24 mouse cellular contexts compared by ENCODE assay signal in genomic region chr5:46007446-46007845, GRCm38 (mm10).
"Had no signal": no experiment of that assay in that cellular context is flagged by ENCODE, and none has a peak within 500 bp of the region (broad histone marks: within the 10 kb centered on the region; RNA-seq: fewer than 3 reads in every experiment).

No protein-coding gene starts in this region.

- H3K36me3 ChIP-seq: heart, embryonic 10.5 days; heart, embryonic 12.5 days; hindbrain, embryonic 10.5 days; hindbrain, embryonic 12.5 days; intestine, embryonic 15.5 days; limb, embryonic 10.5 days; limb, embryonic 12.5 days had no signal

- DNase-seq: gastrocnemius, adult 2 months; gastrocnemius, postnatal 10 days; gastrocnemius, postnatal 25 days; heart, adult 18-20 months; heart, postnatal 10 days; heart, postnatal 4 days; kidney, adult 18-20 months; kidney, adult 8-10 months; kidney, postnatal 10 days; kidney, postnatal 25 days; kidney, postnatal 4 days had no signal

- H3K4me1 ChIP-seq: heart, embryonic 10.5 days; heart, embryonic 12.5 days; hindbrain, embryonic 10.5 days; hindbrain, embryonic 12.5 days; intestine, embryonic 15.5 days; limb, embryonic 10.5 days; limb, embryonic 12.5 days had no signal

- ATAC-seq: forebrain, embryonic 16.5 days; hindbrain, embryonic 16.5 days; inflammation-experienced regulatory T-cells, adult 6 months; intestine, embryonic 15.5 days; intestine, postnatal 0 days had no signal

- H3K4me2 ChIP-seq: heart, embryonic 12.5 days; hindbrain, embryonic 12.5 days; hindbrain, embryonic 14.5 days; intestine, embryonic 15.5 days; limb, embryonic 12.5 days had no signal

- H3K9ac ChIP-seq: heart, embryonic 12.5 days; hindbrain, embryonic 12.5 days; hindbrain, embryonic 14.5 days; intestine, embryonic 15.5 days; limb, embryonic 12.5 days had no signal

- H3K9me3 ChIP-seq: heart, embryonic 10.5 days; heart, embryonic 12.5 days; hindbrain, embryonic 10.5 days; hindbrain, embryonic 12.5 days; intestine, embryonic 15.5 days; limb, embryonic 10.5 days; limb, embryonic 12.5 days had no signal

- H3K27me3 ChIP-seq: heart, embryonic 12.5 days; hindbrain, embryonic 12.5 days; intestine, embryonic 15.5 days had no signal

- H3K4me3 ChIP-seq: gastrocnemius, adult 2 months; heart, embryonic 10.5 days; heart, embryonic 12.5 days; hindbrain, embryonic 10.5 days; hindbrain, embryonic 12.5 days; intestine, embryonic 15.5 days; left cerebral cortex, adult 2 months; limb, embryonic 10.5 days; limb, embryonic 12.5 days had no signal

- H3K27ac ChIP-seq: gastrocnemius, adult 2 months; heart, embryonic 10.5 days; hindbrain, embryonic 10.5 days; hindbrain, embryonic 12.5 days; hindbrain, embryonic 14.5 days; intestine, embryonic 15.5 days; left cerebral cortex, adult 2 months; limb, embryonic 10.5 days; limb, embryonic 12.5 days had no signal
